Mouse (Mus musculus) forebrain, postnatal 0 days (tissue): ENCODE data around the gene Gbx2. TPM values are rescaled to one million over a fixed set of nuclear protein-coding genes. Genes with fewer than 3 reads are reported as not detected.

Source experiments
- ATAC-seq: fragments of 200-750 bp; cut with Nextera tagmentation; 2 replicates; pipeline ENCODE4 v1.8.0; 2017; ENCODE audit warnings: mild to moderate bottlenecking, moderate library complexity
- DNase-seq: peaks from one replicate; pipeline ENCODE4 v3.0.0-alpha.2; 2015
- H3K27ac ChIP-seq: fragments of 300-500 bp; sonication (generic); 2 replicates; pipeline ENCODE4 v1.5.1; 2014; ENCODE audit warnings: low read depth, mild to moderate bottlenecking, antibody characterized with exemption, low read length, moderate library complexity, mixed read lengths
- H3K27me3 ChIP-seq: fragments of 300-500 bp; sonication (generic); 2 replicates; pipeline ENCODE4 v1.6.1; 2014; ENCODE audit warnings: mild to moderate bottlenecking, low read length, mixed read lengths; ENCODE audit not compliant: insufficient read depth
- H3K36me3 ChIP-seq: fragments of 300-500 bp; sonication (generic); 2 replicates; pipeline ENCODE4 v1.6.1; 2014; ENCODE audit warnings: mild to moderate bottlenecking, moderate library complexity; ENCODE audit not compliant: insufficient read depth
- H3K4me1 ChIP-seq: fragments of 300-500 bp; sonication (generic); 2 replicates; pipeline ENCODE4 v1.6.1; 2014; ENCODE audit warnings: antibody characterized with exemption; ENCODE audit not compliant: insufficient read depth
- H3K4me2 ChIP-seq: fragments of 300-500 bp; sonication (generic); 2 replicates; pipeline ENCODE4 v1.6.1; 2014; ENCODE audit warnings: low read depth, mild to moderate bottlenecking, moderate library complexity
- H3K4me3 ChIP-seq: fragments of 300-500 bp; sonication (generic); 2 replicates; pipeline ENCODE4 v1.5.1; 2014; ENCODE audit warnings: low read depth, low read length, mixed read lengths
- H3K9ac ChIP-seq: fragments of 300-500 bp; sonication (generic); 2 replicates; pipeline ENCODE4 v1.6.1; 2014; ENCODE audit warnings: mild to moderate bottlenecking
- H3K9me3 ChIP-seq: fragments of 300-500 bp; sonication (generic); 2 replicates; pipeline ENCODE4 v1.6.1; 2016; ENCODE audit warnings: low read length
- CTCF ChIP-seq: sonication (generic); IDR thresholded peaks from 2 replicates; pipeline ENCODE4 v1.5.1; 2016; ENCODE audit warnings: antibody characterized with exemption, control low read depth, low read depth
- WGBS: fragments of 180-500 bp; shearing (Covaris S2); extraction: QIAGEN DNeasy Blood & Tissue Kit; methylation state at CpG from one replicate; pipeline ENCODE4 v1.1.7; 2014; 5-methylcytosine and 5-hydroxymethylcytosine counted together
- polyA plus RNA-seq: library from polyadenylated mRNA; unstranded; fragments of >200 nt; fragmentation: Nextera tagmentation; extraction: Ambion mirVana; gene quantifications from 2 replicates; pipeline ENCODE4 v1.2.1, GENCODE M21; 2015
- total RNA-seq: library from RNA; depleted of rRNA; stranded (reverse); fragments of >200 nt; gene quantifications from 2 replicates; pipeline ENCODE4 v1.2.3, GENCODE M21; 2014

Gene Gbx2
- total and polyA plus RNA-seq, 2 experiments from 2014 or later: 14.4 to 21.2 TPM

DNA sequence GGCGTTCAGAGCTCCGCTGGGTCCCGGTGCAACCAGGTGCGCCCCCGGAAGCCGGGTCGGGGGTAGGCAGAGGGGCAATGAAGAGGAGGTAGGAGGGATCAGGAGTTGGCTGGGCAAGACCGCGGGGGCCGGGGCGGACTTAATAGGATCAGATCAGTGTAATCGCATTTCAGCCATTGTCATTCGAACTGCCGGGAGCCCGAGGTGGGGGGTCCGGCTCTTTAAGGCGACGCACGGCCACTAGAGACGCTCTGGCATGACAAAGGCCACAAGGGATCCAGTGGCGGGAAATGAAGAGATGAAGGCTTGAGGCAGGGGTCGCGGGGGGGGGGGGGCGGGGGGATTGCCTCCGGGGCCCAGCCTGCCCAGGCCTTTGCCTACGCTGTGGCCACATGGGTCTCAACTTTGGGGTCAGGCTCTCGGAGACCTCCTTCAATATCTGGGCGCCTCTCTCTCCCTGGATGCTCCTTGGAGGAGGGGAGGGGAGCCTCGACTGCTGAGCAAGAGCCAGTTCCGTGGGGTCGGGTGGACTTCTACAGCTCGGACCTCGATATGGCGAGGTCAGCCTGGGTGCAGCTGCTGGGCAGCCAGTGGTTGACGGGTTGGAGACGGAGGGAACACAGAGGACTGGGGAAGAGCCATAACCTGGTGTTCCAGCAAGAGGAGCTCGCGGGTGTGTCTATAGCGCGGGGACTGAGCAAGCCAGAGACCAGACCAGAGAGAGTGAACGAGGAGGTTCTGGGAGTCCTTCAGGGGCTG, 7.9 kb downstream of the Gbx2 start:
- Histone ChIP-seq H3K9me3 (no peaks in the 10 kb centered on the region), H3K27me3 (peaks cover 94% of the 10 kb centered on the region), H3K4me1 (no peaks in the 10 kb centered on the region), H3K36me3 (no peaks in the 10 kb centered on the region), H3K27ac (no peak overlapping the region), H3K4me3 (no peak overlapping the region), H3K9ac (no peak overlapping the region), H3K4me2 (no peak overlapping the region)
- ATAC-seq: no peak
- 1% methylated on average over 41 of the region's 41 CpGs for WGBS
- DNase-seq: no peak
- TF ChIP-seq CTCF: no peak

DNA sequence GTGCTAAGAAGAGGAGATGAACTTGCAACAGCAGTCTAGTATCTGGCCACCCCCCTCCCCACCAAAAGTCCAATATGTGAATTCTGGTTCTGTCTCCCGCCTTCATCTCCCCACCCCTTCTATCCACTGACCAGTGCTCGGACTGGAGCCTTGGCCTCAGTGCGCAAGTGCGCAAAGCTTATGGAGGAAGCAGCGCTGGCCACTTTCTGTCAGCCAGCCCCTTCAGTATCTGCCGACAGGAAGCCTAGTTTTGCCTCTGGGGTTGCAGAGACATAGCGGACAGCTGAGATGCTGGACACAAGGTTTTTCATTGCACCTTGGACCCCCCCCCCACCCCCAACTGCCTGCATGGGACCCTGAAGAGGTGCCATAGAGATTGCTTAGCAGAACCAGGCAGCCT, 8.7 kb downstream of the Gbx2 start:
- H3K4me1 ChIP-seq: no peaks in the 10 kb centered on the region
- no peak overlapping the region for H3K4me3 ChIP-seq
- no peaks in the 10 kb centered on the region for H3K36me3 ChIP-seq
- H3K27me3 ChIP-seq: peaks cover 94% of the 10 kb centered on the region
- DNase-seq: no peak
- no peak for ATAC-seq
- no peaks in the 10 kb centered on the region for H3K9me3 ChIP-seq
- H3K27ac ChIP-seq: no peak overlapping the region
- no peak overlapping the region for H3K4me2 ChIP-seq
- WGBS: 2% methylated on average over 7 of the region's 7 CpGs
- no peak for TF ChIP-seq CTCF
- no peak overlapping the region for H3K9ac ChIP-seq

DNA sequence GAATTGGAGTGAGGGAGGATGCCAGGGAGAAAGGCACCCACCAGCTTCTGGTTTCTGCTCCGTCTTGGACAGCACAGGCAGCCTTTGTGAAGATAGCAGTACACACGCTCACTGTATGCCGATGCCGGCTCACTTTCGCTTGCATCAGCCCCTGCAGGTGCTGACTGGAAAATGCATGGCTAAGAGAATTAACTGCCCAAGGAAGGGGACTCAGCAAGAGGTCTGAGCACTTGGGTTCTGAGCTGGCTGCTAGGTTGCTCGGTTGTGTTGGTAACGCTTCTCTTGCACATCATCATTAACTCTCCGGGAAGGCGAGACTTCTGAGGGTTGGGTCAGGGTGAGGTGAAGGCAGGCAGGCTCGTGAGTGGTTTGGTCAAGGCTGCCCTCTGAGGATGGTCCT, 9.2 kb downstream of the Gbx2 start:
- H3K4me1 ChIP-seq: no peaks in the 10 kb centered on the region
- H3K36me3 ChIP-seq: no peaks in the 10 kb centered on the region
- WGBS: 2% methylated on average over 10 of the region's 10 CpGs
- no peak overlapping the region for H3K4me3 ChIP-seq
- TF ChIP-seq CTCF: peak; percentile 41
- H3K27me3 ChIP-seq: peaks cover 94% of the 10 kb centered on the region
- no peak overlapping the region for H3K9ac ChIP-seq
- ATAC-seq (peak; percentile 46), DNase-seq (peak; percentile 35)
- no peak overlapping the region for H3K27ac ChIP-seq
- H3K9me3 ChIP-seq: no peaks in the 10 kb centered on the region
- H3K4me2 ChIP-seq: no peak overlapping the region

DNA sequence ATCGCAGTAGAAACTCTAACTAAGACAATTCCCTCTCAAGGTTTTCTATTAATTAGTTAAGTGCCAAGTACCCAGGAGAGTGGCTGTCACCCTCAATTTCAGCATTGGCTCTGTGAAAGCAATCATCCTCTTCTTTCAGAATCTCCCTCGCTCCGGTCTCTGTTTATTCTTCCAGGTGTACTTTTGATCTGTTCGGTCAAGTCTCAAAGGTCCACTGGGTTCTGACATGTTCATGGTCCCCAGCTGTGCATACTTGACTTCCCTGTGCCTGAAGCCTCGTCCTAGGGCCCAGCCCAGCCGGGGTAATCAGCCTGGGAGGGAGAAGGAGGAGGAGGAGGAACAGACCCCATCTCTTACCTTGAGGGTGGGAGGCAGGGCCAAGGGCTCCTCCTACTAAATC, 11.8 kb downstream of the Gbx2 start:
- no peak overlapping the region for H3K4me2 ChIP-seq
- no peak overlapping the region for H3K27ac ChIP-seq
- WGBS: 84% methylated on average over 6 of the region's 6 CpGs
- no peak for ATAC-seq
- no peaks in the 10 kb centered on the region for H3K4me1 ChIP-seq
- DNase-seq: no peak
- peaks cover 78% of the 10 kb centered on the region for H3K27me3 ChIP-seq
- H3K9me3 ChIP-seq: no peaks in the 10 kb centered on the region
- H3K36me3 ChIP-seq: no peaks in the 10 kb centered on the region
- H3K9ac ChIP-seq: no peak overlapping the region
- no peak overlapping the region for H3K4me3 ChIP-seq
- no peak for TF ChIP-seq CTCF

DNA sequence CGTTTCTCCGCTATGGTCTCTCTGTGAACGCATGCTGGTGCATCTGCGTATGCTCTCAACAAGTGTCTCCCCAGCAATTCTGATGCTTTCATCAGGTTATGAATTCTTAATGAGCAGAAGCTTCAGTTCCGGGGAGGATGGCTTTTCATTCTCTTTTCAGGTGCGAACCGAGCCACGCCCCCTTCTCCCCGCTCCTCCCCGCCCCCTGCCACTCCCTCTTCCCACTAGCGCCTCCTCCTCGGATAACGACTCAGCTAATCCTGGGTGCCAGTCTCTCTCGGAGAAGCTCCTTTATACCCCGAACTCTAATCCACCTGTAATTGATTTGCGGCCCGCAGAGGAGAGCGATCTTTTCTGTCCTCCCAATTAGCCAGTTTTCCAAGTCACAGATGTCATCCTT, 12.9 kb downstream of the Gbx2 start:
- no peaks in the 10 kb centered on the region for H3K36me3 ChIP-seq
- DNase-seq (no peak), ATAC-seq (no peak)
- no peaks in the 10 kb centered on the region for H3K4me1 ChIP-seq
- no peak overlapping the region for H3K4me2 ChIP-seq
- H3K27ac ChIP-seq: no peak overlapping the region
- peaks cover 70% of the 10 kb centered on the region for H3K27me3 ChIP-seq
- H3K4me3 ChIP-seq: no peak overlapping the region
- no peaks in the 10 kb centered on the region for H3K9me3 ChIP-seq
- 13% methylated on average over 18 of the region's 18 CpGs for WGBS
- no peak overlapping the region for H3K9ac ChIP-seq
- no peak for TF ChIP-seq CTCF

DNA sequence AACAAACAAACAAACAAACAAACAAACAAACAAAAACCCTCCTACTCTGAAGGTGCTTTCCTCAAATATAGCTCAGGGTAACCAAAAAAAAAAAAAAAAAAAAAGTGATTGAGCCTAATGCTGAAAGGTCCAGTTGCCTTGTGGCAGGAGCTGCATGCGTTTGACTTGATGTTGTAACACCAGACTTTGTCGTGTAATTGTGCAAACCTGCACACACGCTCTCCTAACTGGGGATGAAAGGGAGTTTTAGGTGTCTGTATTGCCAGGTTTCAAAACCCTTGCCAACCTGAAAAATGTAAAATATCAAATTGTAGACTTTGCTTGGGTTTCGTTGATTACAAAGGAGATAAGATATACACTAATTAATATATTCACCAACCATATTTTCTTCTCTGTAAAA, 17.4 kb downstream of the Gbx2 start:
- Histone ChIP-seq H3K27ac (no peak overlapping the region), H3K4me1 (no peaks in the 10 kb centered on the region), H3K9me3 (no peaks in the 10 kb centered on the region), H3K27me3 (peaks cover 36% of the 10 kb centered on the region), H3K4me3 (no peak overlapping the region), H3K9ac (no peak overlapping the region), H3K36me3 (no peaks in the 10 kb centered on the region), H3K4me2 (no peak overlapping the region)
- 73% methylated on average over 4 of the region's 4 CpGs for WGBS
- ATAC-seq (no peak), DNase-seq (no peak)
- TF ChIP-seq CTCF: no peak

DNA sequence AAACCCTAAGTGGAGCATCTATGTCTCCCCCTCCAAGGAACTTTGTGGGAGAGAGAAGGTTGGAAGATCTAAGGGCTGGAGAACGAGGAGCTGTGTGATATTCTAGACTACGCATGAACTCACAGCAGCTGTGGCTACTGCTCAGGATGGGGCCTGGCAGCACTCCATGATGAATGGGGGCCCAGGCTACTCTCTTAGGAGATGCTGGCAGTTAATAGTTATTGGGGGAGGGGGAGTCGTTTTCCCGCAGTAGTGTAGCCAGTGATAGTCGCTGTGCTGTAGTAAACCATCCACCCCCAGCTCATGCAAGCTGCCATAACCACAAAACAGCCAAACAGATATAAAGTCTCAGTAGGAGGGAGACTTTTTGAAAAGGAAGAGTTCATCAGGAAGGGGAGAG, 18.6 kb downstream of the Gbx2 start:
- ATAC-seq: no peak
- H3K27ac ChIP-seq: no peak overlapping the region
- WGBS: 41% methylated on average over 5 of the region's 5 CpGs
- peaks cover 24% of the 10 kb centered on the region for H3K27me3 ChIP-seq
- no peak for TF ChIP-seq CTCF
- H3K9me3 ChIP-seq: no peaks in the 10 kb centered on the region
- H3K9ac ChIP-seq: no peak overlapping the region
- no peak for DNase-seq
- no peaks in the 10 kb centered on the region for H3K4me1 ChIP-seq
- H3K36me3 ChIP-seq: no peaks in the 10 kb centered on the region
- no peak overlapping the region for H3K4me2 ChIP-seq
- H3K4me3 ChIP-seq: no peak overlapping the region
